Mouse (Mus musculus): Measurements from ENCODE around the gene Pfkp.

DNA sequence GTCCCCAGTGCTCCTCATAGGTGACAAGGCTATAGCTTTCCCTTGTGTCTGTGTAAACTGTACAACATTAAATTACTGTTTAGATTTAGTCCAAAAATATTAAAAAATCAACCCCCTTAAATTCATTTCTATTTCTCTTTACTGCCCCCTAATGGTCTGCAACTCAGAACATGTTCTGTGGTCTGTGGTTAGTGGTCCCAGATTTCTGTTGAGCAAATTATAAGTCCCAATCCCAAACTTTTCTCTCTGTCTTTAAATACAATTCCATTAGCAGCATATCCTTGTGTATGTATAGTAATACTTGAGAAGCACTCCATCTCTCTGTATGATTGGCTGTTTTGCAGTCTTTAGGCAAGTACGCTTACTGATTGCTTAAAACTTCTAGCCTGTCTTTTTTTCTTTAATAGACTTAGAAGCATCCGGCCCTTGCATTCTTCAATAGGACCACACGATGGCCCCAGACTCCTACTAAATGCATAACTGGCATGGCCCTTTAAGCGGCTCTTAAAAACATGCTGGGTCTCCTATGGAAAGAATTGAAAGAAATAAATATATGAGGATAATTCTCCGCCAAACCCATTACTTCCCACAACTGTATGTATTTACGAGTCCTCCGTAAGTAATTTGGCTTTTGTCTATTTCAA is 40.3 kb upstream of the Pfkp start:
- no peak for TF ChIP-seq GATA1 (IDR thresholded peaks at IDR 0.05; ENCODE audit: low read length)
- no peak for TF ChIP-seq TAL1 (IDR thresholded peaks at IDR 0.05; ENCODE audit: low read length)

Measured in erythroblast, embryonic 14.5 days (primary cell).